Mouse (Mus musculus): Measurements from ENCODE around the gene Arpc5l.

DNA sequence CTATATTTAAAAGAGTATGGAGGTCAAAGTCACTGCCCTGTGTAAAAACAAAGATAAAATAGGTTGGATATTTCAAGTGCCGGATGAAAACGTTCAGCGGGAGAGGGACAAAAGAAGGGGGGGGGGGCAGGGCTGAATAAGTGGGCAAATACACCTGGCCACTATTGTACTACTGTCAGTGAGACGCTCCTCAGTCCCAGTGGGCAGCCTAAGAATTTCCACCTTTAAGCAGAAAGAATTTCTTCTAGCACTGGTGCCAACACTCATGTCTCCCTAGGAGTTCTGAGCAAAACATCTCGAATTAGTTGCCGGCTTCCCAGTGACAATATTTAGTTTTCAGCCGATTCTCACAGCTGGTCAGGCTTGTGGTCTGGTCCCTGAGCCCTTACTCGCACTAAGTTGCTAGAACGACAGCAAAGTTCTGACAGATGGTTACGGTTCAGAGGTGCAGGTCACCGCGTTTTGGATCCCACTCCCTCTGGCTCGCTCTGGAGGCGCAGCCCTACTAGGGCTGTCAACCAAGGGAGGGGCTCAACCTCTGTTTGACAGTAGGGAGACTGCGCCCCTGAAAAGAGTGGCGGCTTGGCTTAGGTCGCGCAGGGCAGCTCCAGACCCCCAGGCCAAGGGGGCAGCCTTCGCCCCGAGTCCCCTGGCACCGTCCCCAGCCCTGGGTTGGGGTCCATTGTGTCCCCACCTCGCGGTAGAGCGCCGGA, 59.7 kb downstream of the Arpc5l start:
- no peak for TF ChIP-seq CTCF (conservative IDR thresholded peaks at IDR 0.05; ENCODE audit: insufficient read depth, insufficient read length, low read depth, low read length)
- TF ChIP-seq POLR2A (IDR thresholded peaks at IDR 0.05; ENCODE audit: low read depth, low read length): no peak
